Mouse (Mus musculus) olfactory bulb, adult 2 months (tissue): Measurements from ENCODE around the gene Tnfrsf9.

Experiments
- CTCF ChIP-seq: fragments of 200-500 bp; IDR thresholded peaks from 2 replicates; pipeline ENCODE4 v1.5.1; 2012; ENCODE audit warnings: low read depth, mild to moderate bottlenecking, low read length, moderate library complexity; ENCODE audit not compliant: insufficient read depth
- POLR2A ChIP-seq: fragments of 200-500 bp; IDR thresholded peaks from 2 replicates; pipeline ENCODE4 v1.6.1; 2012; ENCODE audit warnings: mild to moderate bottlenecking, low read depth, low read length, moderate library complexity; ENCODE audit not compliant: insufficient read depth

- TF ChIP-seq CTCF = no peak
- no peak for TF ChIP-seq POLR2A
These were observed 47.9 kb upstream of the Tnfrsf9 start for GRCm38 (mm10) chr4:150866494-150866893.
